Mouse (Mus musculus) limb, embryonic 14.5 days (tissue): ENCODE measurements around the gene Pfkfb2. TPM values are rescaled to one million over a fixed set of nuclear protein-coding genes. Genes with fewer than 3 reads are reported as not detected.

Source experiments
- ATAC-seq: fragments of 200-750 bp; cut with Nextera tagmentation; 2 replicates; pipeline ENCODE4 v1.8.0; 2017; ENCODE audit warnings: low read depth, moderate number of reproducible peaks, moderate TSS enrichment; ENCODE audit not compliant: low FRiP score
- DNase-seq: peaks from one replicate; pipeline ENCODE4 v3.0.0-alpha.2; 2015; ENCODE audit warnings: low spot score
- H3K27ac ChIP-seq: fragments of 300-500 bp; sonication (generic); replicated peaks from 2 replicates; pipeline ENCODE4 v1.5.1; 2014; ENCODE audit warnings: low read depth, mild to moderate bottlenecking, low read length, moderate library complexity, mixed read lengths
- H3K27me3 ChIP-seq: fragments of 300-500 bp; sonication (generic); 2 replicates; pipeline ENCODE4 v1.6.1; 2014; ENCODE audit warnings: low read length, mixed read lengths; ENCODE audit not compliant: control insufficient read depth, insufficient read depth
- H3K36me3 ChIP-seq: fragments of 300-500 bp; sonication (generic); 2 replicates; pipeline ENCODE4 v1.6.1; 2014; ENCODE audit warnings: mild to moderate bottlenecking, low read length, moderate library complexity, mixed read lengths; ENCODE audit not compliant: control insufficient read depth, insufficient read depth
- H3K4me1 ChIP-seq: fragments of 300-500 bp; sonication (generic); 2 replicates; pipeline ENCODE4 v1.6.1; 2014; ENCODE audit warnings: antibody characterized with exemption, low read length, mixed read lengths; ENCODE audit not compliant: control insufficient read depth, insufficient read depth
- H3K4me2 ChIP-seq: fragments of 300-500 bp; sonication (generic); replicated peaks from 2 replicates; pipeline ENCODE4 v1.6.1; 2014; ENCODE audit warnings: low read depth, mild to moderate bottlenecking, low read length, moderate library complexity; ENCODE audit not compliant: severe bottlenecking
- H3K4me3 ChIP-seq: fragments of 300-500 bp; sonication (generic); replicated peaks from 2 replicates; pipeline ENCODE4 v1.5.1; 2014; ENCODE audit warnings: low read length
- H3K9ac ChIP-seq: fragments of 300-500 bp; sonication (generic); 2 replicates; pipeline ENCODE4 v1.6.1; 2014; ENCODE audit warnings: mild to moderate bottlenecking, low read depth, low read length, moderate library complexity; ENCODE audit not compliant: severe bottlenecking
- H3K9me3 ChIP-seq: fragments of 300-500 bp; sonication (generic); 2 replicates; pipeline ENCODE4 v1.6.1; 2016; ENCODE audit warnings: low read length; ENCODE audit not compliant: control insufficient read depth
- POLR2A ChIP-seq: fragments of 200-500 bp; IDR thresholded peaks from 2 replicates; pipeline ENCODE4 v1.8.0; 2012; ENCODE audit warnings: inconsistent platforms, mild to moderate bottlenecking, moderate library complexity, borderline replicate concordance; ENCODE audit not compliant: insufficient read depth, insufficient read length; ENCODE audit errors: extremely low read depth
- WGBS: fragments of 180-500 bp; shearing (Covaris S2); extraction: QIAGEN DNeasy Blood & Tissue Kit; methylation state at CpG from one replicate; pipeline ENCODE4 v1.1.7; 2014; 5-methylcytosine and 5-hydroxymethylcytosine counted together
- polyA plus RNA-seq, 2 experiments: library from polyadenylated mRNA; depleted of rRNA in 1 of 2; stranded (reverse) in 1 of 2; unstranded in 1 of 2; fragments of >200 nt; fragmentation: Nextera tagmentation in 1 of 2; extraction: Ambion mirVana in 1 of 2; gene quantifications; 2 replicates each; pipeline versions ENCODE4 v1.2.1 to v1.2.3; 2012 to 2014

Gene Pfkfb2
- polyA plus RNA-seq, 2 experiments = 8.5 to 17.2 TPM

- no peak for TF ChIP-seq POLR2A
- H3K4me2 ChIP-seq = no peak overlapping the region
- H3K9ac ChIP-seq = no peak overlapping the region
- H3K36me3 ChIP-seq = no peaks in the 10 kb centered on the region
- H3K4me1 ChIP-seq = no peaks in the 10 kb centered on the region; the same call in 1 of the 2 replicates
- no peak for DNase-seq
- WGBS = 86% methylated on average over 13 of the region's 13 CpGs
- no peak for ATAC-seq
- no peak overlapping the region for H3K4me3 ChIP-seq
- H3K27me3 ChIP-seq = no peaks in the 10 kb centered on the region
- H3K27ac ChIP-seq = no peak overlapping the region
- H3K9me3 ChIP-seq = no peaks in the 10 kb centered on the region
Measured at GRCm38 (mm10) chr1:130732706-130733658, 3.9 kb upstream of the Pfkfb2 start.

GRCm38 (mm10) chr1:130731741-130732337 is 2.8 kb upstream of the Pfkfb2 start, which contains the start of gene AA986860:
Gene AA986860, plus strand, starts transcription at chr1:130731976.
- Histone ChIP-seq H3K4me1 (no peaks in the 10 kb centered on the region; the same call in 1 of the 2 replicates), H3K27ac (no peak within 1 kb of the TSS), H3K4me2 (peak within 1 kb of the TSS; percentile 15; the same call in 1 of the 2 replicates), H3K4me3 (no peak within 1 kb of the TSS), H3K9me3 (no peaks in the 10 kb centered on the region), H3K36me3 (no peaks in the 10 kb centered on the region), H3K27me3 (no peaks in the 10 kb centered on the region), H3K9ac (no peak within 1 kb of the TSS; the same call in 1 of the 2 replicates)
- WGBS = 3% methylated on average over 10 of the region's 10 CpGs
- peak; percentile 65 for ATAC-seq
- no peak for TF ChIP-seq POLR2A
- DNase-seq = peak; percentile 27

GRCm38 (mm10) chr1:130728708-130729107 is 345 bp downstream of the Pfkfb2 start:
- Histone ChIP-seq H3K4me3 (no peak overlapping the region), H3K36me3 (0 out of 2 replicates have a peak, but pooled peaks cover 2% of the 10 kb centered on the region), H3K4me1 (no peaks in the 10 kb centered on the region; the same call in 1 of the 2 replicates), H3K9me3 (no peaks in the 10 kb centered on the region), H3K27ac (no peak overlapping the region), H3K27me3 (no peaks in the 10 kb centered on the region), H3K4me2 (no peak overlapping the region), H3K9ac (no peak overlapping the region)
- ATAC-seq (no peak), DNase-seq (no peak)
- 88% methylated on average over 3 of the region's 3 CpGs for WGBS
- no peak for TF ChIP-seq POLR2A

GRCm38 (mm10) chr1:130728070-130728469 is 983 bp downstream of the Pfkfb2 start:
- Histone ChIP-seq H3K27ac (no peak overlapping the region), H3K4me3 (no peak overlapping the region), H3K9ac (no peak overlapping the region), H3K27me3 (no peaks in the 10 kb centered on the region), H3K4me2 (no peak overlapping the region), H3K4me1 (no peaks in the 10 kb centered on the region; the same call in 1 of the 2 replicates), H3K36me3 (peaks cover 5% of the 10 kb centered on the region; the same call in 1 of the 2 replicates), H3K9me3 (no peaks in the 10 kb centered on the region)
- TF ChIP-seq POLR2A = no peak
- WGBS = 78% methylated on average over 1 of the region's 1 CpGs
- no peak for ATAC-seq
- no peak for DNase-seq

GRCm38 (mm10) chr1:130726396-130726795 is 2.7 kb downstream of the Pfkfb2 start:
- H3K4me3 ChIP-seq = no peak overlapping the region
- no peak overlapping the region for H3K4me2 ChIP-seq
- H3K27ac ChIP-seq = no peak overlapping the region
- H3K36me3 ChIP-seq = peaks cover 5% of the 10 kb centered on the region; the same call in 1 of the 2 replicates
- no peaks in the 10 kb centered on the region for H3K4me1 ChIP-seq
- DNase-seq (no peak), ATAC-seq (no peak)
- no peaks in the 10 kb centered on the region for H3K27me3 ChIP-seq
- no peak for TF ChIP-seq POLR2A
- 91% methylated on average over 2 of the region's 2 CpGs for WGBS
- H3K9ac ChIP-seq = no peak overlapping the region
- no peaks in the 10 kb centered on the region for H3K9me3 ChIP-seq
